Mouse (Mus musculus) liver, embryonic 14.5 days (tissue): Measurements from ENCODE around the gene Nhlrc4.

Experiments used
- CTCF ChIP-seq: IDR thresholded peaks from 2 replicates; pipeline ENCODE4 v1.5.1; 2016; ENCODE audit warnings: antibody characterized with exemption, low read depth, control low read depth
- EP300 ChIP-seq: IDR thresholded peaks from 2 replicates; pipeline ENCODE4 v1.6.1; 2016; ENCODE audit warnings: antibody characterized with exemption, low read depth

DNA sequence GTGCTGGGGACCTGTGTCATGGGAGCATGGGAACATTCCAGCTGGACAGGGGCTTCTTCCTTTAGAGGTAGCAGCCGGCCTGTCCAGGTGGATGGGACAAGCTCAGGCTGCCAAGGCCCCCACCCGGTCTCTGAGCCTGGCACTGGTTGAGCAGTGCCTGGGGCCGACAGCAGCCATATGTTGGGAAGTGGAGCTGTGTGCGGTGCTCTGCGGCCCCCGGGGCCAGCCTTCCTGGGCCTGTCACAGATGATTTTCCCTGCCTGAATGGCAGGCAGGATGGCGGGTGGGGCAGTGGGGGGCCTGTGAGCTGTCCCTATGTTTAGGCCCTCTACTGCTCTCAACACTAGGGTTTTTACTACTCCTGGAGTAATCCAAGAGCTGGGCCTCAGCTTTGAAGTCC is 11.4 kb upstream of the Nhlrc4 start:
- TF ChIP-seq EP300 (no peak), CTCF (no peak)
